ENCODE assay signal across 10 mouse cellular contexts in genomic region chr2:59660891-59661805, GRCm38 (mm10). TPM values are rescaled to one million over a fixed set of nuclear protein-coding genes. Genes with fewer than 3 reads are reported as not detected.
DNase-seq lines count a peak whose midpoint lies in the region; ATAC-seq and TF ChIP-seq lines count a peak whose summit lies in the region.
"Had no signal": no experiment of that assay in that cellular context is flagged by ENCODE, and none has a peak within 500 bp of the region (broad histone marks: within the 10 kb centered on the region; RNA-seq: fewer than 3 reads in every experiment).

No protein-coding gene starts in this region.

- WGBS in heart, embryonic 10.5 days, result 52% methylated on average over 16 of the region's 16 CpGs
- WGBS in lung, embryonic 14.5 days, result 36% methylated on average over 16 of the region's 16 CpGs
- 39% methylated on average over 16 of the region's 16 CpGs for WGBS in embryonic facial prominence, embryonic 14.5 days
- WGBS in limb, embryonic 13.5 days, result 29% methylated on average over 16 of the region's 16 CpGs
- 65% methylated on average over 16 of the region's 16 CpGs for WGBS in cerebellum, adult 2 months

- peaks cover 3% of the 10 kb centered on the region; the same call in 1 of the 2 replicates for H3K36me3 ChIP-seq in heart, embryonic 10.5 days
- H3K36me3 ChIP-seq in lung, embryonic 14.5 days (ENCODE audit: insufficient read depth), result no peaks in the 10 kb centered on the region
- no peaks in the 10 kb centered on the region for H3K36me3 ChIP-seq in embryonic facial prominence, embryonic 14.5 days (ENCODE audit: control insufficient read depth, insufficient read depth, low read length)
- H3K36me3 ChIP-seq in limb, embryonic 13.5 days, result peaks cover 3% of the 10 kb centered on the region; the same call in 1 of the 2 replicates
- H3K36me3 ChIP-seq: liver, embryonic 15.5 days had no signal

- no peaks in the 10 kb centered on the region for H3K27me3 ChIP-seq in heart, embryonic 10.5 days (ENCODE audit: insufficient read depth, poor library complexity, severe bottlenecking)
- H3K27me3 ChIP-seq in lung, embryonic 14.5 days (ENCODE audit: insufficient read depth, low read length), result no peaks in the 10 kb centered on the region
- H3K27me3 ChIP-seq in embryonic facial prominence, embryonic 14.5 days (replicated peaks; ENCODE audit: control insufficient read depth, insufficient read depth, low read length), result no peaks in the 10 kb centered on the region
- no peaks in the 10 kb centered on the region for H3K27me3 ChIP-seq in limb, embryonic 13.5 days
- no peaks in the 10 kb centered on the region for H3K27me3 ChIP-seq in cerebellum, adult 2 months (ENCODE audit: control insufficient read depth, insufficient read depth, low read length)
- H3K27me3 ChIP-seq: liver, embryonic 15.5 days had no signal

- peak overlapping the region; percentile 71 for H3K27ac ChIP-seq in heart, embryonic 10.5 days
- peak overlapping the region; percentile 71; the same call in 1 of the 2 replicates for H3K27ac ChIP-seq in lung, embryonic 14.5 days (ENCODE audit: low read depth)
- H3K27ac ChIP-seq in embryonic facial prominence, embryonic 14.5 days (replicated peaks; ENCODE audit: low read depth, low read length), result 0 out of 2 replicates have a peak overlapping the region, but pooled peaks have one; percentile 21
- H3K27ac ChIP-seq in limb, embryonic 13.5 days, result peak overlapping the region; percentile 63; the same call in 1 of the 2 replicates
- H3K27ac ChIP-seq in cerebellum, adult 2 months (ENCODE audit: insufficient read depth, low read length), result no peak overlapping the region
- H3K27ac ChIP-seq: liver, embryonic 15.5 days had no signal

- no peaks in the 10 kb centered on the region for H3K9me3 ChIP-seq in heart, embryonic 10.5 days
- no peaks in the 10 kb centered on the region for H3K9me3 ChIP-seq in lung, embryonic 14.5 days (ENCODE audit: low read depth, low read length)
- no peaks in the 10 kb centered on the region for H3K9me3 ChIP-seq in embryonic facial prominence, embryonic 14.5 days (ENCODE audit: control insufficient read depth, low read length)
- no peaks in the 10 kb centered on the region for H3K9me3 ChIP-seq in limb, embryonic 13.5 days
- H3K9me3 ChIP-seq: liver, embryonic 15.5 days had no signal

- H3K4me3 ChIP-seq in heart, embryonic 10.5 days, result no peak overlapping the region
- H3K4me3 ChIP-seq in lung, embryonic 14.5 days (ENCODE audit: low read depth, low read length), result no peak overlapping the region
- H3K4me3 ChIP-seq in embryonic facial prominence, embryonic 14.5 days (ENCODE audit: low read depth, low read length), result no peak overlapping the region
- H3K4me3 ChIP-seq in limb, embryonic 13.5 days, result no peak overlapping the region
- H3K4me3 ChIP-seq in cerebellum, adult 2 months (replicated peaks; ENCODE audit: insufficient read depth, low read depth, low read length), result no peak overlapping the region
- H3K4me3 ChIP-seq: liver, embryonic 15.5 days had no signal

- no peak for TF ChIP-seq POLR2A in cerebellum, adult 2 months (IDR thresholded peaks at IDR 0.05; ENCODE audit: borderline replicate concordance, insufficient read depth, low read length)

- peak overlapping the region; percentile 23 for H3K4me2 ChIP-seq in lung, embryonic 14.5 days
- H3K4me2 ChIP-seq in embryonic facial prominence, embryonic 14.5 days (ENCODE audit: low read depth, low read length), result peak overlapping the region; percentile 20
- H3K4me2 ChIP-seq in limb, embryonic 13.5 days (replicated peaks), result peak overlapping the region; percentile 19
- H3K4me2 ChIP-seq: liver, embryonic 15.5 days had no signal

- ATAC-seq in lung, embryonic 14.5 days (ENCODE audit: insufficient read depth), result 0 out of 2 replicates have a peak, but pooled peaks have one; percentile 16
- peak; percentile 32; the same call in 1 of the 2 replicates for ATAC-seq in embryonic facial prominence, embryonic 14.5 days (ENCODE audit: low read depth)
- no peak for ATAC-seq in limb, embryonic 13.5 days (ENCODE audit: low FRiP score, low read depth)

- no peak for DNase-seq in heart, embryonic 10.5 days (ENCODE audit: low spot score)
- DNase-seq in heart, adult 8-10 months (ENCODE audit: low spot score), result no peak
- DNase-seq in lung, embryonic 14.5 days, result peak; percentile 74
- no peak for DNase-seq in lung, postnatal 14 days
- peak; percentile 78 for DNase-seq in embryonic facial prominence, embryonic 14.5 days (ENCODE audit: low spot score)
- DNase-seq in cerebellum, adult 2 months, result no peak
- DNase-seq in thymus, adult 18-20 months, result no peak
- DNase-seq: thymus, postnatal 36 days had no signal

- peaks cover 64% of the 10 kb centered on the region for H3K4me1 ChIP-seq in heart, embryonic 10.5 days
- peaks cover 29% of the 10 kb centered on the region for H3K4me1 ChIP-seq in lung, embryonic 14.5 days (ENCODE audit: insufficient read depth)
- peaks cover 27% of the 10 kb centered on the region for H3K4me1 ChIP-seq in embryonic facial prominence, embryonic 14.5 days (ENCODE audit: control insufficient read depth, insufficient read depth, low read length)
- H3K4me1 ChIP-seq in limb, embryonic 13.5 days, result peaks cover 30% of the 10 kb centered on the region
- H3K4me1 ChIP-seq in cerebellum, adult 2 months (ENCODE audit: control insufficient read depth, insufficient read depth, low read length), result peaks cover 24% of the 10 kb centered on the region

- TF ChIP-seq CTCF in lung, embryonic 14.5 days (IDR thresholded peaks at IDR 0.05; ENCODE audit: low read depth), result no peak
- no peak for TF ChIP-seq CTCF in cerebellum, adult 2 months (IDR thresholded peaks at IDR 0.05; ENCODE audit: borderline replicate concordance, insufficient read depth, low read depth, low read length)

- H3K9ac ChIP-seq in lung, embryonic 14.5 days, result no peak overlapping the region
- H3K9ac ChIP-seq in embryonic facial prominence, embryonic 14.5 days (ENCODE audit: low read depth, low read length), result no peak overlapping the region
- no peak overlapping the region for H3K9ac ChIP-seq in limb, embryonic 13.5 days
- H3K9ac ChIP-seq: liver, embryonic 15.5 days had no signal

RNA-seq across cellular contexts. Expression of gene Tanc1, which starts 49.3 kb away (rescaled TPM):
- 40.7 and 41.3 TPM in 2 replicates for polyA plus RNA-seq in heart, embryonic 10.5 days (2016; fragmentation: Nextera tagmentation; extraction: Ambion mirVana)
- 10 to 100 TPM; 21.4 to 25.3 (median 24.6) TPM for total RNA-seq in heart, adult 8-10 months (2022)
- 28.8 and 31.0 TPM in 2 replicates for polyA plus RNA-seq in lung, embryonic 14.5 days (2014; fragmentation: Nextera tagmentation; extraction: Ambion mirVana)
- 22.7 and 24.8 TPM in 2 replicates for polyA plus RNA-seq in embryonic facial prominence, embryonic 14.5 days (2014; fragmentation: Nextera tagmentation; extraction: Ambion mirVana)
- polyA plus RNA-seq in limb, embryonic 13.5 days (2015; fragmentation: Nextera tagmentation; extraction: Ambion mirVana), result 42.1 and 45.2 TPM in 2 replicates
- 40.7 and 41.2 TPM in 2 replicates for polyA plus RNA-seq in cerebellum, adult 2 months (2012; rRNA removed)

Comparison
In these comparisons a context has a peak if more than half of its experiments do, and no peak if none do; other contexts are left out.
1. DNase-seq: peak in lung, embryonic 14.5 days (single experiment) and embryonic facial prominence, embryonic 14.5 days (single experiment); none in heart, embryonic 10.5 days (single experiment), heart, adult 8-10 months (single experiment), lung, postnatal 14 days (single experiment), cerebellum, adult 2 months (0 of 2) and thymus, adult 18-20 months (0 of 2).
2. Peak in every context shown above with its lines, with median percentiles within 50 percentile points of each other: H3K4me2 ChIP-seq.